Mouse (Mus musculus): ENCODE measurements around the gene Afap1.

Afap1 gene

GRCm38 (mm10) chr5:35897147-35897546, 4.0 kb downstream of the Afap1 start:
- no peak for DNase-seq (ENCODE audit: low spot score in 2 of 2)

DNA sequence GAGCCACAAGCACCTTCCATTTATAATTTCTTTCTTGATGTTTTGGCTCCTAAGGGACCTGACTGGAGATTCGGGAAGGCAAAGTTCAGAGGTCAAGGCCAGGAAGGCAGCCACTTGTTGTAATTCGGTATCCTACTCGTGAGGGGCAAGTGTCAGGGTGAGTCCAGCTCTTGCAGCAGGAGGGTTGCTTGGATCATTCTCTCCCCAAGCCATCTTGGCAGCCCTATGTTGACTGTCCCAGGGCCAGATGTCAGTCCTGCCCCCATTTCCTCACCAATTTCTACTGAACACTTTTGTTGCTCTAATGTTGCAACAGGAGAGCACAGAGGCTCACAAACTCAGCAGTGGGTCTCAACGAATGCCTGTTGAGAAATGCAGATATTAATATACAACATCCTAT, 5.0 kb downstream of the Afap1 start:
- DNase-seq (ENCODE audit: low spot score in 2 of 2), result no peak

DNA sequence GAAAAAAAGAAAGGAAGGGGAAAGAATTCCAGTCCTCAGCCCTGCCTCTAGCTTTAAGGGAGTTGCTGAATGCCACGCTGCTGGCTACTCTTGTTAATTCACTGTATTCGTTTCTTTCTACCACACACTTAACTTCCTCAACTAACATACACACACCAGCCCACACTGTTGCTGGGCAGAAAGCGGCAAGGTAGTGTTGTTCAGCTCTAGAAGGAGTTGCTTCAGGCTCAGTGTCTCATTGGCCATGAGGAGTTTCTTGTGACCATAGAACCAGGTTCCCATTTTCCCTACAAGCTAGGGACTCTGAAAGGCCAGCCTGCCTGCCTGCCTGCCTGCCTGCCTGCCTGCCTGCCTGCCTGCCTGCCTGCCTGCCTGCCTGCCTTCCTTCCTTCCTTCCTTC, 5.9 kb downstream of the Afap1 start:
- no peak for DNase-seq (ENCODE audit: low spot score in 2 of 2)

DNA sequence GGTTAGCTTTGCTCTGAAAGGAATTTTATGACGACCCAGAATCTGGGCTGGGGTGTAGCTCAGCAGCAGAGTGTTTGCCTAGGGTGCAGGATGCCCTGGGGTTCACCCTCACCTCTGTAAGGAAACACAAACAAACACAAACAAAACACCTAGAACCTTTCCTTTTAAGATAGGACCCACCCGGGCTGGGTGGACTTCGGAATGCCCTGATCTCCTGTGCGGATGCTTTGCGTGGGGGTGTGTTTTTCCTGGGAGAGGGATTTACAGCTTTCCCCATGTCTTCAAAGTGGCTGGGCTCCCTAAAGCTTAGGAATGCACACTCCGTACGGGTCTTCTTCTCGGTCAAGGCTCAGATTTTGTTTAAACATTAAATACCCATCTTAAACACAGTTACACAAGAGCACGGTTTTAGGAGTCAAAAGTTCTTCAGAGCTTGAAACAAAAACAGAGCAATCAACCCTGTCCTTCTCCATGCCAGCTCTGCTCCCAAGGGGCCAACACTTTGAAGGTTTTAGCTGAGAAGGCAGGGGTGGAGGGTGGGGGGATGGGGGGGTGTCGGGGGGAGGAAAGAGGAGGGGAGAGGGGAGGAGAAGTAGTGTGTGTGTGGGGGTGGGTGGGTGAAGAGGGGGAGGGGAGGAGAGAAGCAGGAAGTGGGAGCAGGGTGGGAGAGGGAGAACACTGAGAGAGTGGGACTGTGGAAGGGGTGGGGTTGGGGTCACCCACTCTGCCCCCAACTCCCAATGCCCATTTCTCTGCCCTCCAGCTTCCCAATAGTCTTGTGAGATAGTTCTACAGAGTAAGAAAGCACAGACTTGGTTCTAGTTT, 7.5 kb downstream of the Afap1 start:
- DNase-seq (ENCODE audit: low spot score in 2 of 2), result no peak

DNA sequence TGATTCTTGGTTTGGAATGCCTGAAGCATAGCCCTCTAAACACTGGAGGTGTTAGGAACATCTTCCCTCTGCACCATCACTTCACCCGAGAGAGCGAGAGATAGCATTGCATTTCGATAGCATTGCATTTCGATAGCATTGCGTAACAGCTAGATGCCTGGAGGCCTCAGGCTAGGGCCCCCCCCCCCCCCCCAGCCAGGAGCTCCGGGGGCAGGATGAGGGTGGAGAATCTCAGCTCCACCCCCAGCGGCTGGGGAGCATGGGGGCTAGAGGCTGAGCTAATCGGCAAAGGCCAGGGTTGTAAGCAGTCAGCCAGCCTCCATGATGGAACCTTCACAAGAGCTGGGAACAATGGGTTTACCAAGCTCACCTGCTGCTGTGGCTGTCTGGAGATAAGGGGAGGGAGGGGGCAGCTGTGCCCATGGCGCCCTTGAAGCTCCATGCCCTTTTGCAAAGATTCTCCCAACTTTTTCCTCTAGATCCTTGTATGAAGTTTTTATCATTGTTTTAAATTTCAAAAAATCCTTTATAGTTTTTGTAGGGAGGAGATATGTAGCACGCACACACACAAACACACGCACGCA, 8.2 kb downstream of the Afap1 start:
- DNase-seq (ENCODE audit: low spot score in 2 of 2), result no peak

DNA sequence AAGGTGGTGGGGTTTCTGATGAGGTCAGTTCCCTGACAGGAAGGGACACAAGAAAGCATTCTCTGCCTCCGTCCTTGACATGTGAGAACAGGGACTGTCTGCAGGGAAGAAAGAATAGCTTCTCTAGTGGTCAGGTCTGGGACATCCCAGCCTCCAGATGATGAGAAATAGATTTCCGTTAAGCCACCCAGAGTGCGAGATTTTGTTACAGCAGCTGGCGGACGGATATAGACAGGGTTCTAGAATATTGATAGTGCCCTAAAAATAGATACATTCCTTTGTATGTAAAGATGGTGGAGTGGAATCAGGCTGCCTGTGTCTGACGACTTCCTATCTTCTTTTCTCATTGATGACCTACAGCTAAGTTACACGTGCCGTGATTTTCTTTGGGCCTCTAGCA, 10.3 kb downstream of the Afap1 start:
- DNase-seq (ENCODE audit: low spot score in 2 of 2), result no peak

DNA sequence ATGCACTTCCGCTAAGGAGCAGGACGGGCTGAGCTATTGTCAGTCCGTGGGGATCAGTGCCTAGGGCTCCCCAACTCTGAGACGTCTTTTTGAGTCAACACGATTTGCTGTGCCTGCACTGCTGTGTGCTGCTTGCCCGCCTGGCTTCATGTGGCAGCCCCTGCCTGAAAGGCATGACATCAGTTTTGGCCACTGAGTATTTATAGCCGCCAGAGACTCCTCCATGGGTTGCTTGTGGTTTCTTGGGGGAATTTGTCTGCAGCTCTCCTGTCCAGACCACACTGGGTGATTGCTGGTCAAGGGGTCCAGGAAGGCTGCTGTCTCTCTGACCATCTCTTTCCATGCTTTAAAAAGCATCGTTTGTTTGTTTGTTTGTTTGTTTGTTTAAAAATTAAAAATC, 12.2 kb downstream of the Afap1 start:
- DNase-seq (ENCODE audit: low spot score in 2 of 2), result no peak

GRCm38 (mm10) chr5:35907090-35907489, 14.0 kb downstream of the Afap1 start:
- DNase-seq (ENCODE audit: low spot score in 2 of 2), result no peak

DNA sequence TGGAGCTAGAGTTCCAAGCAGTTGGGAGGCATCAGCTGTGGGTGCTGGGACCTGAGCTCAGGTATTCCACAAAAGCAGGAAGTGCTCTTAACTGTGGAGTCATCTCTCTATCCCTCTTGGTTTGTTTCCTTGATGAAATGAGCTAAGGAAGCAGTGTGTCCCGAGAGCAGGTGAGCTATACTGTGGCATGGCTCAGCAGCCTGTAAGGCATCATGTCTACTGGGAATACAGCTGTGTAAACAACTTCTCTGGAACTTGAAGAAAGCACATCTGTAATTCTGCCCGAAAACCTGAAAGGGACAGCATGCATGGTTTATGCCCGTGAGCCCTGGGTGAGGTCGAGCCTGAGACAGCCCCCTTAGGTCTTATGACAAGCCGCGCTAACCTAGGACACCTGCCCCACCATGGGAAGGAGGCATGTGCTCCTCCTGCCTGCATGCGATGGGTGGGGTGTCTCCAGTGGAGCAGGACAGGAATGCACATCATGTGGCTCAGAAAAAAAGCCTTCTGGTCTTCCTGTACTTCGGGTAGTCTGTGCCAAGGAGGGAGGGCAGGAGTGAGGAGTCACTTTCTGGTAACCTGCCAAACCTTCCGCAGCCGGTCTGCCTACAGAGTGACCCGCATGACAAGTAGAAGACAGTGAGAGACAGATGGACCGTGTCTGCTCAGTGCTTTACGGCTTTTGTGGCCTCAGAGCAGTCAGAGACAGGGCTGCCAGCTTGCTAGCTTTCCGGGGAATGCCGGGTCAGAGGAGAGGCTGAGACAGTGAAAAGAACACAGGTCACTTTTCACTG, 14.7 kb downstream of the Afap1 start:
- peak in 1 of 2 experiments; percentile 66 for DNase-seq (ENCODE audit: low spot score in 2 of 2)

DNA sequence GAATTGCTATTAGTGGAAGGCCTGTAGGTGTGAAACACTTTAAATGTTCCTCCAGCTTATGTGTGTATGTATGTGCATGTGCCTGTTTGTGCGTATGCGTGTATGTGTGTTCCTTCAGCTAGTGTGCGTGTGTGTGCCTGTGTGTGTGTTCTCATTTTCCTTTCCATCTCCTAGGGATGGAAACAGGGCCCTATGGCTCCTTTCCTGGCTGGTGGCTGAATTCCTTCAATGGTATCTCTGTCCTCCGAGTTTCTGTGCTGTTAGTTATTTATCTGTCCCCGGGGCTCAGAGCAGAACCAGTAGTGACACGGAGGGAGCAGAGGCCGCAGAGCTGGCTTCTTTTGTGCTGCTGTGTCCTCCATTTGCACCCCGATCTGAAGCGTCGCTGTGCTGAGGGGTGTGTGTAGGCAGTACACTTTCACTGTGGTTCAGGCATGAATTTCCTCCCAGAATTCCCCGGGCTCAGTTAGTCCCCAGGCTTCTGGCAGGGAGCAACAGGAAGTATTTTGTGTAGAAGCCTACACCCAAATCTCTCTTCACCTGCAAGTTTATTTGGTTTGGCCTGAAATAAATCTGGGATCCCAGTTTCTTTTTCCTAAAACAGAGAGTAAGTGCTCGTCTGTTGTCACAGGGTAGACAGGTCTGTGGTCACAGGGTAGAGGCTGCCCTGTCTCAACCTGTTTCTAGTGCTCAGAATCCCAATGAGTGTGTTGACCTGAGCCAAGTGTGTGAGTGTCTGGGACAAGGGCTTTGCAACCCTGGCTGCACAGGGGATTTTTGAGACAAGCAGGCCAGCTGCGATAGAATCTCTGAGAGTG, 15.7 kb downstream of the Afap1 start:
- no peak for DNase-seq (ENCODE audit: low spot score in 2 of 2)

- DNase-seq (ENCODE audit: low spot score in 2 of 2), result no peak
These were observed 22.6 kb downstream of the Afap1 start for GRCm38 (mm10) chr5:35915629-35916300.

DNA sequence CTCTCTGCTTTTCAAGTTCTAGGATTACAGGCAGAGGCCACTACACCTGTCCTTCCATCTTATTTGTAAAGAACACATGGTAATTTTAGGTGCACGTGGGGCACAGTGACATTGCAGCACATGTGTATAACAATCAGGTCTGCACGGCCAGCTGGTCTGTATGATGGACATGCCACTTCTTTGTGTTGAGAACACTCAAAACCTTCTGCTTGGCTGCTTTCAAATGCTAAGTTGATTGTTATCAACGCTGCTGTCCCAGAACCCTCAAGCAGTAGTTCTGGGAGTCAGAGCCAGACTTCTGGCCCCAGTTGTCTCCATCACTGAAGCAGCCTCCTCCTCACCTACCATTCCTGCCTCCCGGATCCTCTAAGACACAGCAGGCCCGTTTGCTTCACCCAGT, 23.5 kb downstream of the Afap1 start:
- no peak for DNase-seq (ENCODE audit: low spot score in 2 of 2)

GRCm38 (mm10) chr5:35918387-35918786, 25.3 kb downstream of the Afap1 start:
- DNase-seq (ENCODE audit: low spot score in 2 of 2), result peak; percentile 24 to 47

- no peak for DNase-seq (ENCODE audit: low spot score in 2 of 2)
These were observed 27.0 kb downstream of the Afap1 start for GRCm38 (mm10) chr5:35920076-35920475.

DNA sequence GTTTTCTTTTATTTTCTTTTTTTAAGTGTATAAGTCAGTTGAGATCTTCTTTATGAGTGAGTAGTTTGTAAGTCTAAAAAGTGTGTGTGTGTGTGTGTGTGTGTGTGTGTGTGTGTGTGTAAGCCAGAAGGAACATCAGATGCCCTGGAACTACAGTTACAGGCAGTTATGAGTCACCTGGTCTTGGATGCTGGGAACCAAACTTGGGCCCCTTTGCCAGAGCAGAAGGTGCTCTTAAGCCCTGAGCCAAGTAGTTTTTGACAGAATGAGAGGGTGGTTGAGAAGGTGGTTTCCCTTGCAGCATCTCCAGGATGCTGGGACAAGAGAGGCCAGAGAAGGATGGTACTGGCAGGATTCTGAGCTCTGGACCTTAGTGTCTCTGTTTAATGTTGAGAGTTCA, 27.4 kb downstream of the Afap1 start:
- no peak for DNase-seq (ENCODE audit: low spot score in 2 of 2)

DNA sequence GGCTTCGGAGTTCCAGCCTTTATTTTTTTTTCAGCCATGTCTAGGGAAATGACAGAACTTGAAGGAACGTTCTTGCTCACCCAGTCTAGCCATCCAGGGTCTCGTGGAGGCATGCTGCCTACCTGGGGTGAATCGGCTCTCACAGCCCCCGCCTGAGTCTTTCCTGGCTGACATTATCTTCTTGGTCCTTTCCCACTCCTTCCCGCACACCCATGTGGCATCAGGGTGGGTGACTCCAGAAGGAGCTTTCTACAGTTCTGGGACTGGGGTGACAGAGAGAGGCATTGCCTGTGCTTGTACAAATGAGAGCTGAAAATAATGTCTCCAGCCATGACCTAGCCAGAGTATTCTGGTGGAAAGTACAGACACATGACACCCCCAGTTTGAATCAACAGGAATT, 28.0 kb downstream of the Afap1 start:
- DNase-seq (ENCODE audit: low spot score in 2 of 2), result no peak

GRCm38 (mm10) chr5:35921595-35922254, 28.6 kb downstream of the Afap1 start:
- no peak for DNase-seq (ENCODE audit: low spot score in 2 of 2)

GRCm38 (mm10) chr5:35923448-35923847, 30.3 kb downstream of the Afap1 start:
- DNase-seq (ENCODE audit: low spot score in 2 of 2), result no peak

DNA sequence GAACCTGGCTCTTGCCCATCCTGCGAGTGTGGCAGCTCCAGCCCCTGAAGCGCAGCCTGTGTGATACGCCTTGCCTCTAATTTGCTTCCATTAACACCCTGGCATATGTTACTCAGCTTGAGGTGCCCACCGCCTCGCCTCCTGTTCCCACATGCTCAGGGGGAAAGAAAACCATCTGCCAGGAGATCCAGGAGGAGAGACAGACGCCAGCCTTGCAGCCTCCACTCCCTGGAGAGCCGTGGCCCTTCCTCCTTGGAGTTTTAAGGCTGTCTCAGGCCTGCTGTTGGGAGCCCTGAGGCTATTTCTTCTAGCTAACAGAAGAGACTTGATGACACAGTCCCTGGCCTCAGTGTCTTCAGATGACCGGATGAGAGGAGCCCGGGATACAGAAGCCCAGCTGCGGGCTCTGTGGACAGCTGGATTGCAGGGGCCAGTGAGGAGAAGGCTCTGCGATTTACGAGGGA, 32.1 kb downstream of the Afap1 start:
- peak; percentile 39 to 53 for DNase-seq (ENCODE audit: low spot score in 2 of 2)

DNA sequence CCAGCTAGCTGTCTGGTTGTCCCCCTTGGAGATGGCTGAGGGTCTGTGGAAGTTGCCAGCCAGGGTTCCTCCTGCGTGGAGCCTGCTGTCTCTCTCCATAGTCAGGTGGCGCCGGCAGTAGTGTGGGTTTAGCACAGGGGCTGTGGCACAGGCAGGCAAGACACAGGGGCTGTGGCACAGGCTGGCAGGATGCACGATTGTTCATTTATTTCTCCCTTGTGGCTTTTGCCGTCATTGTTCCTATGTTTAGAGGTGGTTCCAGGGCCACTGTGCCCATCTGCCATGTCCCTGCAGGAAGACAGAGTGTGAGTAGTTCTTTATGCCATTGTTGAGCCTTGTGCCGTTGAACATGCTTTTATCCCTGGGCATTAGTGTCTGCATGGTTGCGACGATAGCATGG, 33.4 kb downstream of the Afap1 start:
- no peak for DNase-seq (ENCODE audit: low spot score in 2 of 2)

GRCm38 (mm10) chr5:35931296-35931695, 38.2 kb downstream of the Afap1 start:
- DNase-seq (ENCODE audit: low spot score in 2 of 2), result no peak
